Mouse (Mus musculus) CH12.LX (cell line): ENCODE data around the gene Ank3. TPM values are rescaled to one million over a fixed set of nuclear protein-coding genes. Genes with fewer than 3 reads are reported as not detected.

Experiments
- DNase-seq: peaks from one replicate; pipeline ENCODE4 v3.0.0-alpha.2; 2013; ENCODE audit errors: extremely low read depth
- H3K27ac ChIP-seq: 2 replicates; pipeline ENCODE4 v1.5.1; 2012; ENCODE audit warnings: low read depth, mild to moderate bottlenecking, control low read depth, moderate library complexity; ENCODE audit not compliant: insufficient read depth
- H3K27me3 ChIP-seq: replicated peaks from 2 replicates; pipeline ENCODE3; 2012; ENCODE audit warnings: inconsistent platforms
- H3K36me3 ChIP-seq, 2 experiments: replicated peaks in 1 of 2; 2 replicates each; pipeline versions ENCODE3 to v1.6.1; 2012; ENCODE audit warnings: inconsistent platforms in 1 of 2, low read length in 1 of 2, mild to moderate bottlenecking in 1 of 2, mixed read lengths in 1 of 2, moderate library complexity in 1 of 2; ENCODE audit not compliant: control insufficient read depth in 1 of 2, insufficient read depth in 1 of 2
- H3K4me1 ChIP-seq, 2 experiments: 2 replicates each; pipeline ENCODE4 v1.6.1; 2012; ENCODE audit warnings: inconsistent platforms in 1 of 2, moderate library complexity in 1 of 2; ENCODE audit not compliant: insufficient read depth in 2 of 2, control insufficient read depth in 1 of 2
- H3K4me2 ChIP-seq: 2 replicates; pipeline ENCODE4 v1.6.1; 2012; ENCODE audit warnings: low read depth, mild to moderate bottlenecking, control low read depth; ENCODE audit not compliant: poor library complexity, insufficient read depth, severe bottlenecking
- H3K4me3 ChIP-seq, 3 experiments: fragments of 150-350 bp in 1 of 3; sonication (generic) in 1 of 3; replicated peaks in 1 of 3; 2 replicates each; pipeline versions ENCODE3 to v1.5.1; 2011 to 2012; ENCODE audit warnings: low read depth in 2 of 3, low read length in 2 of 3, mild to moderate bottlenecking in 2 of 3, moderate library complexity in 2 of 3, control low read depth in 1 of 3, improper control_type of control experiment in 1 of 3, inconsistent platforms in 1 of 3, mixed read lengths in 1 of 3; ENCODE audit not compliant: poor library complexity in 1 of 3
- H3K79me2 ChIP-seq: replicated peaks from 2 replicates; pipeline ENCODE4 v1.6.1; 2012; ENCODE audit warnings: mild to moderate bottlenecking, moderate library complexity; ENCODE audit not compliant: control insufficient read depth, poor library complexity, insufficient read depth, severe bottlenecking; ENCODE audit errors: extremely low read depth
- H3K9ac ChIP-seq: 2 replicates; pipeline ENCODE4 v1.6.1; 2012; ENCODE audit warnings: low read depth, mild to moderate bottlenecking, control low read depth, moderate library complexity; ENCODE audit not compliant: insufficient read depth
- H3K9me3 ChIP-seq: replicated peaks from 2 replicates; pipeline ENCODE3; 2012; ENCODE audit warnings: low read length, inconsistent platforms, mixed read lengths
- CHD2 ChIP-seq: IDR thresholded peaks from 2 replicates; pipeline ENCODE4 v1.6.1; 2011; ENCODE audit warnings: low read length, improper control_type of control experiment
- E2F4 ChIP-seq: IDR thresholded peaks from 2 replicates; pipeline ENCODE4 v1.6.1; 2011; ENCODE audit warnings: low read depth, low read length, improper control_type of control experiment; ENCODE audit not compliant: insufficient replicate concordance
- GABPA ChIP-seq: IDR thresholded peaks from 2 replicates; pipeline ENCODE4 v1.6.1; 2012; ENCODE audit warnings: low read depth, low read length, improper control_type of control experiment, inconsistent platforms; ENCODE audit not compliant: insufficient replicate concordance
- KAT2A ChIP-seq: IDR thresholded peaks from 2 replicates; pipeline ENCODE4 v1.6.1; 2012; ENCODE audit warnings: low read length, improper control_type of control experiment, inconsistent platforms; ENCODE audit not compliant: insufficient replicate concordance
- MEF2A ChIP-seq: IDR thresholded peaks from 2 replicates; pipeline ENCODE4 v1.6.1; 2014; ENCODE audit warnings: low read depth, mild to moderate bottlenecking, inconsistent platforms, low read length, improper control_type of control experiment, borderline replicate concordance
- MXI1 ChIP-seq: IDR thresholded peaks from 2 replicates; pipeline ENCODE4 v1.6.1; 2011; ENCODE audit warnings: mild to moderate bottlenecking, low read depth, low read length, improper control_type of control experiment
- MYC ChIP-seq: IDR thresholded peaks from 2 replicates; pipeline ENCODE4 v1.6.1; 2011; ENCODE audit warnings: low read depth, mild to moderate bottlenecking, improper control_type of control experiment, low read length
- NELFE ChIP-seq: IDR thresholded peaks from 2 replicates; pipeline ENCODE4 v1.6.1; 2011; ENCODE audit warnings: low read depth, low read length, improper control_type of control experiment
- NRF1 ChIP-seq: IDR thresholded peaks from 2 replicates; pipeline ENCODE4 v1.6.1; 2014; ENCODE audit warnings: low read depth, mild to moderate bottlenecking, inconsistent platforms, low read length, improper control_type of control experiment, moderate library complexity
- PAX5 ChIP-seq: IDR thresholded peaks from 2 replicates; pipeline ENCODE4 v1.6.1; 2012; ENCODE audit warnings: low read length, inconsistent platforms, mixed read lengths
- POLR2A ChIP-seq: IDR thresholded peaks from 2 replicates; pipeline ENCODE4 v1.6.1; 2011; ENCODE audit warnings: low read depth, mild to moderate bottlenecking, improper control_type of control experiment, low read length
- RAD21 ChIP-seq: IDR thresholded peaks from 2 replicates; pipeline ENCODE4 v1.6.1; 2011; ENCODE audit warnings: low read depth, mild to moderate bottlenecking, low read length, improper control_type of control experiment, moderate library complexity
- SIN3A ChIP-seq: IDR thresholded peaks from 2 replicates; pipeline ENCODE4 v1.6.1; 2012; ENCODE audit warnings: low read length, improper control_type of control experiment, inconsistent platforms
- ZNF384 ChIP-seq: IDR thresholded peaks from 2 replicates; pipeline ENCODE4 v1.6.1; 2012; ENCODE audit warnings: low read depth, low read length, improper control_type of control experiment, inconsistent platforms
- dilution Hi-C: fragments of 300-500 bp; cut with MboI; formaldehyde crosslinking; loops from 2 replicates; pipeline ENCODE4 v1.14.3; 2020; ENCODE audit warnings: low sequenced_read_pairs; ENCODE audit not compliant: extremely low pct_unique_long_range_greater_than_20kb, extremely low pct_ligation_motif_present
- in situ Hi-C: fragments of 300-500 bp; cut with MboI; formaldehyde crosslinking; loops from 3 replicates; pipeline ENCODE4 v1.14.3; 2019; ENCODE audit warnings: low sequenced_read_pairs, low pct_ligation_motif_present, low pct_unique_long_range_greater_than_20kb, mixed read lengths
- polyA plus RNA-seq: library from polyadenylated mRNA; unstranded; fragments of >175 nt; gene quantifications from 2 replicates; pipeline ENCODE4 v1.2.1, GENCODE M21; 2012; ENCODE audit warnings: low read depth; ENCODE audit not compliant: insufficient read length
- total RNA-seq, 2 experiments: library from RNA; depleted of rRNA; stranded (reverse); fragments of 300-350 nt in 1 of 2; fragments of >200 nt in 1 of 2; gene quantifications; 2 replicates each; pipeline ENCODE4 v1.2.3; 2012 to 2014

Ank3 gene
- total and polyA plus RNA-seq, 3 experiments = 4.7 to 8.3 (median 6.2) TPM

GRCm38 (mm10) chr10:69945870-69946269 is 547.3 kb downstream of the Ank3 start:
- in situ Hi-C loops (no loop called here), dilution Hi-C loops (no loop called here)
- no peaks in the 10 kb centered on the region for H3K9me3 ChIP-seq

GRCm38 (mm10) chr10:69946271-69946670 is 547.7 kb downstream of the Ank3 start:
- H3K9me3 ChIP-seq = no peaks in the 10 kb centered on the region
- in situ Hi-C loops = no loop called here
- H3K36me3 ChIP-seq = peaks cover 0 to 5% of the 10 kb centered on the region in 2 experiments
- dilution Hi-C loops = no loop called here
- no peaks in the 10 kb centered on the region for H3K27me3 ChIP-seq
- H3K4me1 ChIP-seq = peaks cover 2 to 14% of the 10 kb centered on the region in 2 experiments; a peak in 1 of 4 replicates
- DNase-seq = no peak
- H3K27ac ChIP-seq = no peak overlapping the region
- H3K79me2 ChIP-seq = no peaks in the 10 kb centered on the region
- H3K4me2 ChIP-seq = no peak overlapping the region
- TF ChIP-seq ZNF384 = no peak
- TF ChIP-seq MEF2A = no peak
- TF ChIP-seq KAT2A = no peak
- no peak for TF ChIP-seq GABPA
- no peak for TF ChIP-seq E2F4
- TF ChIP-seq PAX5 = no peak
- TF ChIP-seq NRF1 = no peak
- no peak for TF ChIP-seq MXI1
- no peak for TF ChIP-seq CHD2
- TF ChIP-seq RAD21 = no peak
- H3K4me3 ChIP-seq = no peak overlapping the region
- H3K9ac ChIP-seq = no peak overlapping the region

More at GRCm38 (mm10) chr10:69945870-69946269, 547.3 kb downstream of the Ank3 start:
- Histone ChIP-seq H3K79me2 (no peaks in the 10 kb centered on the region), H3K4me1 (peaks cover 2 to 17% of the 10 kb centered on the region in 2 experiments; a peak in 1 of 4 replicates), H3K9ac (no peak overlapping the region), H3K36me3 (peaks cover 0 to 4% of the 10 kb centered on the region in 2 experiments), H3K27me3 (no peaks in the 10 kb centered on the region), H3K27ac (no peak overlapping the region), H3K4me2 (no peak overlapping the region), H3K4me3 (no peak overlapping the region)
- no peak for DNase-seq
- TF ChIP-seq SIN3A (no peak), ZNF384 (no peak)

GRCm38 (mm10) chr10:69947093-69947492 is 548.5 kb downstream of the Ank3 start:
- H3K9me3 ChIP-seq = no peaks in the 10 kb centered on the region
- H3K4me3 ChIP-seq = no peak overlapping the region
- peaks cover 2 to 6% of the 10 kb centered on the region in 2 experiments; a peak in 1 of 4 replicates for H3K4me1 ChIP-seq
- H3K36me3 ChIP-seq = peaks cover 0 to 9% of the 10 kb centered on the region in 2 experiments
- TF ChIP-seq ZNF384 = no peak
- no peak for TF ChIP-seq POLR2A
- no peak for TF ChIP-seq NELFE
- no peak for TF ChIP-seq MYC
- in situ Hi-C loops (no loop called here), dilution Hi-C loops (no loop called here)
- no peak overlapping the region for H3K9ac ChIP-seq
- no peaks in the 10 kb centered on the region for H3K27me3 ChIP-seq
- no peaks in the 10 kb centered on the region for H3K79me2 ChIP-seq
- no peak for DNase-seq
- H3K27ac ChIP-seq = no peak overlapping the region
- no peak overlapping the region for H3K4me2 ChIP-seq
